Comparison of ENCODE assay signal across 10 mouse cellular contexts in the genomic region with DNA sequence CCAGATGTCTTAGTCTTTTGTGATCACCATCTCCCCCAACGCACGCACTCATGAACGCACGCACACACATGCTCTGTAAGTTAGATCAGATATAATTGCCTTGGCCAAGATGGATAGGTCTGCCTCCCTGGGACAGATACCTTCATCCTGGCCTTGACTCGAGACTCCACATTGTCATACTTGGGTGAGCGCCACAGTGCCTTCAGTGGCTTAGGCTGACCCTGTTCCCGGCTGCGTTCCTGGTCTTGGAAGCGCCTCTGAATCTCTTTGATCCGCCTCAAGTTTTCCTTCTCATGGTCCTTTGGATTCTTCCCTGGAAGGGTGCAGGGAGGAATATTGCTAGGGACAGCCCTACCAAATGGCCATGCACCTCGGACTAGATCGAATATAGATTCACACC. TPM values are rescaled to one million over a fixed set of nuclear protein-coding genes. Genes with fewer than 3 reads are reported as not detected.
DNase-seq lines count a peak whose midpoint lies in the region; ATAC-seq and TF ChIP-seq lines count a peak whose summit lies in the region.
"Had no signal": no experiment of that assay in that cellular context is flagged by ENCODE, and none has a peak within 500 bp of the region (broad histone marks: within the 10 kb centered on the region; RNA-seq: fewer than 3 reads in every experiment).

No protein-coding gene starts in this region.

- peak overlapping the region; percentile 96; the same call in 1 of the 2 replicates for H3K4me2 ChIP-seq in kidney, postnatal 0 days (ENCODE audit: low read length)
- H3K4me2 ChIP-seq in embryonic facial prominence, embryonic 14.5 days (ENCODE audit: low read depth, low read length): peak overlapping the region; percentile 91
- H3K4me2 ChIP-seq in limb, embryonic 14.5 days (replicated peaks; ENCODE audit: low read depth, low read length, severe bottlenecking): peak overlapping the region; percentile 61; the same call in 1 of the 2 replicates

- TF ChIP-seq POLR2A in limb, embryonic 14.5 days (IDR thresholded peaks at IDR 0.05; ENCODE audit: borderline replicate concordance, extremely low read depth, insufficient read depth, insufficient read length): no peak

- DNase-seq in cerebellum, adult 18-20 months: peak; percentile 37 to 38
- no peak for DNase-seq in cerebellum, postnatal 36 days
- DNase-seq in kidney, postnatal 0 days (ENCODE audit: low spot score): no peak
- DNase-seq in kidney, adult 8-10 months: no peak
- DNase-seq in embryonic facial prominence, embryonic 14.5 days (ENCODE audit: low spot score): no peak
- no peak for DNase-seq in limb, embryonic 14.5 days (ENCODE audit: low spot score)
- DNase-seq in right cerebral cortex, postnatal 25 days: no peak
- no peak for DNase-seq in ovary, postnatal 36 days (ENCODE audit: low spot score)
- DNase-seq: spleen, adult 18-20 months had no signal

- H3K27ac ChIP-seq in kidney, postnatal 0 days: no peak overlapping the region
- no peak overlapping the region for H3K27ac ChIP-seq in embryonic facial prominence, embryonic 14.5 days (replicated peaks; ENCODE audit: low read depth, low read length)
- H3K27ac ChIP-seq in limb, embryonic 14.5 days (replicated peaks; ENCODE audit: low read depth, low read length): no peak overlapping the region
- H3K27ac ChIP-seq: left cerebral cortex, adult 2 months had no signal

- H3K9ac ChIP-seq in kidney, postnatal 0 days (ENCODE audit: low read depth, low read length): no peak overlapping the region
- H3K9ac ChIP-seq in embryonic facial prominence, embryonic 14.5 days (ENCODE audit: low read depth, low read length): no peak overlapping the region
- H3K9ac ChIP-seq in limb, embryonic 14.5 days (ENCODE audit: low read depth, low read length, severe bottlenecking): no peak overlapping the region

- no peak for ATAC-seq in kidney, postnatal 0 days (replicated peaks; ENCODE audit: low FRiP score, low read depth)
- no peak for ATAC-seq in embryonic facial prominence, embryonic 14.5 days (ENCODE audit: low read depth)
- no peak for ATAC-seq in limb, embryonic 14.5 days (ENCODE audit: low FRiP score, low read depth)

- peaks cover 6% of the 10 kb centered on the region; the same call in 1 of the 2 replicates for H3K4me1 ChIP-seq in kidney, postnatal 0 days (replicated peaks; ENCODE audit: insufficient read depth, low read length)
- peaks cover 15% of the 10 kb centered on the region for H3K4me1 ChIP-seq in embryonic facial prominence, embryonic 14.5 days (ENCODE audit: control insufficient read depth, insufficient read depth, low read length)
- peaks cover 15% of the 10 kb centered on the region; the same call in 1 of the 2 replicates for H3K4me1 ChIP-seq in limb, embryonic 14.5 days (ENCODE audit: control insufficient read depth, insufficient read depth, low read length)

- no peaks in the 10 kb centered on the region for H3K9me3 ChIP-seq in kidney, postnatal 0 days (replicated peaks; ENCODE audit: low read length)
- no peaks in the 10 kb centered on the region for H3K9me3 ChIP-seq in embryonic facial prominence, embryonic 14.5 days (ENCODE audit: control insufficient read depth, low read length)
- H3K9me3 ChIP-seq in limb, embryonic 14.5 days (ENCODE audit: control insufficient read depth, low read length): no peaks in the 10 kb centered on the region

- no peak for TF ChIP-seq CTCF in kidney, postnatal 0 days (IDR thresholded peaks at IDR 0.05; ENCODE audit: low read depth)

- no peak overlapping the region for H3K4me3 ChIP-seq in kidney, postnatal 0 days (replicated peaks; ENCODE audit: low read depth, low read length)
- H3K4me3 ChIP-seq in embryonic facial prominence, embryonic 14.5 days (ENCODE audit: low read depth, low read length): 0 out of 2 replicates have a peak overlapping the region, but pooled peaks have one; percentile 65
- H3K4me3 ChIP-seq in limb, embryonic 14.5 days (replicated peaks; ENCODE audit: low read length): no peak overlapping the region

- H3K36me3 ChIP-seq in kidney, postnatal 0 days (ENCODE audit: insufficient read depth, low read length): peaks cover 6% of the 10 kb centered on the region; the same call in 1 of the 2 replicates
- H3K36me3 ChIP-seq in embryonic facial prominence, embryonic 14.5 days (ENCODE audit: control insufficient read depth, insufficient read depth, low read length): peaks cover 19% of the 10 kb centered on the region
- peaks cover 16% of the 10 kb centered on the region for H3K36me3 ChIP-seq in limb, embryonic 14.5 days (ENCODE audit: control insufficient read depth, insufficient read depth, low read length)

- no peaks in the 10 kb centered on the region for H3K27me3 ChIP-seq in kidney, postnatal 0 days (ENCODE audit: insufficient read depth, low read length)
- no peaks in the 10 kb centered on the region for H3K27me3 ChIP-seq in embryonic facial prominence, embryonic 14.5 days (replicated peaks; ENCODE audit: control insufficient read depth, insufficient read depth, low read length)
- no peaks in the 10 kb centered on the region for H3K27me3 ChIP-seq in limb, embryonic 14.5 days (ENCODE audit: control insufficient read depth, insufficient read depth, low read length)

- 64% methylated on average over 12 of the region's 12 CpGs for WGBS in kidney, postnatal 0 days
- WGBS in embryonic facial prominence, embryonic 14.5 days: 85% methylated on average over 12 of the region's 12 CpGs
- 80% methylated on average over 12 of the region's 12 CpGs for WGBS in limb, embryonic 14.5 days

RNA-seq across cellular contexts. Expression of a gene that starts 1.0 kb away (rescaled TPM):
- 0.11 TPM in 1 of 2 replicates, not detected in the other for polyA plus RNA-seq in kidney, postnatal 0 days (2015; fragmentation: Nextera tagmentation; extraction: Ambion mirVana)
- 0.42 TPM in 1 of 2 replicates, not detected in the other for polyA plus RNA-seq in embryonic facial prominence, embryonic 14.5 days (2014; fragmentation: Nextera tagmentation; extraction: Ambion mirVana)
- polyA plus RNA-seq in limb, embryonic 14.5 days (2012; rRNA removed): 0.18 TPM in 1 of 2 replicates, not detected in the other
- polyA plus RNA-seq in limb, embryonic 14.5 days (2014; fragmentation: Nextera tagmentation; extraction: Ambion mirVana): 0.29 TPM in 1 of 2 replicates, not detected in the other

RNA-seq across cellular contexts. Expression of a gene that starts 1.6 kb away (rescaled TPM):
- polyA plus RNA-seq in kidney, postnatal 0 days (2015; fragmentation: Nextera tagmentation; extraction: Ambion mirVana): 14.6 and 17.8 TPM in 2 replicates
- polyA plus RNA-seq in embryonic facial prominence, embryonic 14.5 days (2014; fragmentation: Nextera tagmentation; extraction: Ambion mirVana): 20.7 and 20.8 TPM in 2 replicates
- polyA plus RNA-seq in limb, embryonic 14.5 days (2012; rRNA removed): 43.3 and 45.4 TPM in 2 replicates
- polyA plus RNA-seq in limb, embryonic 14.5 days (2014; fragmentation: Nextera tagmentation; extraction: Ambion mirVana): 19.8 and 22.8 TPM in 2 replicates

RNA-seq across cellular contexts. Expression of a gene that starts 5.5 kb away (rescaled TPM):
- polyA plus RNA-seq in kidney, postnatal 0 days (2015; fragmentation: Nextera tagmentation; extraction: Ambion mirVana): 18.7 and 19.6 TPM in 2 replicates
- 17.8 and 18.4 TPM in 2 replicates for polyA plus RNA-seq in embryonic facial prominence, embryonic 14.5 days (2014; fragmentation: Nextera tagmentation; extraction: Ambion mirVana)
- polyA plus RNA-seq in limb, embryonic 14.5 days (2012; rRNA removed): 17.9 and 28.4 TPM in 2 replicates
- 18.4 and 19.3 TPM in 2 replicates for polyA plus RNA-seq in limb, embryonic 14.5 days (2014; fragmentation: Nextera tagmentation; extraction: Ambion mirVana)

RNA-seq across cellular contexts. Expression of a gene that starts 5.5 kb away (rescaled TPM):
- polyA plus RNA-seq in kidney, postnatal 0 days (2015; fragmentation: Nextera tagmentation; extraction: Ambion mirVana): 51.2 and 53.4 TPM in 2 replicates
- polyA plus RNA-seq in embryonic facial prominence, embryonic 14.5 days (2014; fragmentation: Nextera tagmentation; extraction: Ambion mirVana): 56.4 and 58.7 TPM in 2 replicates
- polyA plus RNA-seq in limb, embryonic 14.5 days (2012; rRNA removed): 52.8 and 68.4 TPM in 2 replicates
- polyA plus RNA-seq in limb, embryonic 14.5 days (2014; fragmentation: Nextera tagmentation; extraction: Ambion mirVana): 62.0 and 72.1 TPM in 2 replicates

RNA-seq across cellular contexts. Expression of a gene that starts 20.4 kb away (rescaled TPM):
- 0.28 and 0.45 TPM in 2 replicates for polyA plus RNA-seq in kidney, postnatal 0 days (2015; fragmentation: Nextera tagmentation; extraction: Ambion mirVana)
- polyA plus RNA-seq in embryonic facial prominence, embryonic 14.5 days (2014; fragmentation: Nextera tagmentation; extraction: Ambion mirVana): 1.1 and 1.4 TPM in 2 replicates
- polyA plus RNA-seq in limb, embryonic 14.5 days (2012; rRNA removed): 2.1 and 2.3 TPM in 2 replicates
- polyA plus RNA-seq in limb, embryonic 14.5 days (2014; fragmentation: Nextera tagmentation; extraction: Ambion mirVana): 0.63 and 0.66 TPM in 2 replicates

Comparison
In these comparisons a context has a peak if more than half of its experiments do, and no peak if none do; other contexts are left out.
1. DNase-seq: peak in cerebellum, adult 18-20 months (2 of 2); none in cerebellum, postnatal 36 days (0 of 2), kidney, postnatal 0 days (single experiment), kidney, adult 8-10 months (0 of 2), embryonic facial prominence, embryonic 14.5 days (single experiment), limb, embryonic 14.5 days (single experiment), right cerebral cortex, postnatal 25 days (single experiment) and ovary, postnatal 36 days (single experiment).
2. Peak in every context shown above with its lines, with median percentiles within 50 percentile points of each other: H3K4me2 ChIP-seq.